Mouse (Mus musculus) megakaryocyte progenitor cell, adult 5-6 weeks (primary cell): ENCODE results near the gene Gm21616. TPM values are rescaled to one million over a fixed set of nuclear protein-coding genes. Genes with fewer than 3 reads are reported as not detected.
"Not testable (repeated sequence)": the region's sequence is repeated elsewhere in the genome, so short reads cannot be mapped to it uniquely, and the experiment has no call there.

ENCODE experiments used
- ATAC-seq: replicated peaks from 2 replicates; pipeline ENCODE4 v1.8.0; 2016; ENCODE audit warnings: mild to moderate bottlenecking, moderate TSS enrichment, inconsistent platforms; ENCODE audit not compliant: poor library complexity
- total RNA-seq, 2 experiments: library from RNA; stranded (forward) in 1 of 2; stranded (reverse) in 1 of 2; fragments of 157-497, 149-512 nt in 1 of 2; fragments of 200-1000 nt in 1 of 2; gene quantifications; 2 replicates each; pipeline versions ENCODE4 v1.2.3 to v1.2.4; 2015 to 2017

Gm21616 gene
- total RNA-seq (2015) (not detected in 2 replicates), total RNA-seq (2017) (not detected in 2 replicates)

- ATAC-seq: not testable (repeated sequence)
Observed at GRCm38 (mm10) chrX:125435242-125435641, at the start of gene Gm21616. Gm21616 (plus strand) TSS chrX:125435542.
